Mouse (Mus musculus) naive thymus-derived CD4-positive, alpha-beta T cell, adult 5 months (primary cell): ENCODE measurements around the gene Slc12a7. TPM values are rescaled to one million over a fixed set of nuclear protein-coding genes. Genes with fewer than 3 reads are reported as not detected.

Experiments used
- polyA plus RNA-seq: library from polyadenylated mRNA; unstranded; fragments of 100-300 nt; shearing (Covaris generic); gene quantifications from one replicate; pipeline ENCODE4 v1.2.1, GENCODE M21; 2017

Gene Slc12a7
- 176 TPM for polyA plus RNA-seq

GRCm38 (mm10) chr13:73732742-73733700 lies at the start of gene Slc12a7:
Gene Slc12a7 (plus strand): TSS chr13:73733094.

DNA sequence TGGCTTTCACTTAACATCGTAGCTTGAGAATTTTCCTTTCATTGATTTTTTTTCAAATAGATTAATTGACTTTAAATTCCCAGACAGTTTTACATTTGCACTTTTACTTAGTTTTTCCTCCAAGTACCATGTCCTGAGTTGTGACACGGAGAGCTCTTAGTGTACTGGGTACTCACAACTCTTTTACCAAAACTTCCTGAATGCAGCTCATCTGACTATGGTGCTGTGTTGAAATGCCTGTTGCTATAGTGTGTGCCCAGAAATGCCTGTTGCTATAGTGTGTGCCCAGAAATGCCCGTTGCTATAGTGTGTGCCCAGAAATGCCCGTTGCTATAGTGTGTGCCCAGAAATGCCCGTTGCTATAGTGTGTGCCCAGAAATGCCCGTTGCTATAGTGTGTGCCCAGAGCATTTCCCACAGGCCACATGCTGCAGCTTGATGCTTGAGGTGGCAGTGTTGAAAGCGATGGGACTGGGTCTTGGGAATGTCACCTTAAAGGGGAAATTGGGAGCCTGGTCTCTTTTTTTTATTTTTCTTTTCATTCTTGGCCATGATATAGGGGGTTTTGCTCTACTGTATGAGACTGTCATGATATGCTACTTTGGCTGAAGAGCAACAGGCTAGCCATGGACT lies 28.1 kb upstream of the Slc12a7 start, which contains the start of gene Slc6a19:
Slc6a19 (minus strand) TSS at position 172 of the 632 bp plus-strand sequence.

GRCm38 (mm10) chr13:73847465-73847836 lies 114.6 kb downstream of the Slc12a7 start, which contains the start of gene Nkd2:
Gene Nkd2 (minus strand): TSS chr13:73847631.

Other genes starting within 250 kb of the Slc12a7 start
- not detected for gene Slc6a3, start 196.3 kb upstream of the Slc12a7 start, polyA plus RNA-seq
- gene Clptm1l, start 129.1 kb upstream of the Slc12a7 start, polyA plus RNA-seq: 143 TPM
- gene Tert, start 106.2 kb upstream of the Slc12a7 start, polyA plus RNA-seq: 3.1 TPM
- gene Slc6a18, start 55.1 kb upstream of the Slc12a7 start, polyA plus RNA-seq: not detected
- gene Slc6a19, start 28.2 kb upstream of the Slc12a7 start, polyA plus RNA-seq: 0.32 TPM
- 0.14 TPM for gene Nkd2, start 114.5 kb downstream of the Slc12a7 start, polyA plus RNA-seq
- 0.40 TPM for gene Trip13, start 204.7 kb downstream of the Slc12a7 start, polyA plus RNA-seq
- 63.4 TPM for gene Brd9, start 204.7 kb downstream of the Slc12a7 start, polyA plus RNA-seq
- gene Zdhhc11, start 230.8 kb downstream of the Slc12a7 start, polyA plus RNA-seq: not detected